Mouse (Mus musculus) spleen, adult 2 months (tissue): ENCODE measurements at regions not wholly inside any gene's neighbourhood (a gene's known extent, or its start where the extent isn't known, plus 50 kb on each side); places are given as distances from the start of the nearest gene placed in this dataset.

ENCODE experiments used
- CTCF ChIP-seq: fragments of 200-500 bp; IDR thresholded peaks from 2 replicates; pipeline ENCODE4 v1.5.1; 2011; ENCODE audit warnings: mild to moderate bottlenecking, inconsistent platforms; ENCODE audit not compliant: insufficient read depth, insufficient read length, insufficient replicate concordance; ENCODE audit errors: extremely low read depth
- POLR2A ChIP-seq: fragments of 200-500 bp; IDR thresholded peaks from 2 replicates; pipeline ENCODE4 v1.6.1; 2011; ENCODE audit warnings: low read depth, low read length, inconsistent platforms

- no peak for TF ChIP-seq CTCF
- no peak for TF ChIP-seq POLR2A
Observed at GRCm38 (mm10) chr10:37457384-37457783, 318.7 kb upstream of the Marcks start.
